Mouse (Mus musculus) MEL (cell line): ENCODE measurements around the gene Tbc1d1. TPM values are rescaled to one million over a fixed set of nuclear protein-coding genes. Genes with fewer than 3 reads are reported as not detected.

Experiments
- DNase-seq: peaks from one replicate; pipeline ENCODE4 v3.0.0; 2011; ENCODE audit warnings: low read depth, low spot score
- H3K27ac ChIP-seq: 2 replicates; pipeline ENCODE4 v1.5.1; 2012; ENCODE audit warnings: low read depth, mild to moderate bottlenecking, control low read depth, low read length, moderate library complexity; ENCODE audit not compliant: control insufficient read depth
- H3K27me3 ChIP-seq, 2 experiments: fragments of 150-350 bp in 1 of 2; sonication (generic) in 1 of 2; 2 replicates each; pipeline ENCODE4 v1.6.1; 2012; ENCODE audit warnings: low read length in 2 of 2, mild to moderate bottlenecking in 2 of 2, improper control_type of control experiment in 1 of 2, moderate library complexity in 1 of 2; ENCODE audit not compliant: insufficient read depth in 2 of 2, control insufficient read depth in 1 of 2
- H3K36me3 ChIP-seq, 2 experiments: 2 replicates each; pipeline ENCODE4 v1.6.1; 2012 to 2014; ENCODE audit warnings: low read length in 2 of 2, improper control_type of control experiment in 1 of 2, inconsistent platforms in 1 of 2, mild to moderate bottlenecking in 1 of 2; ENCODE audit not compliant: insufficient read depth in 2 of 2, control insufficient read depth in 1 of 2
- H3K4me1 ChIP-seq, 2 experiments: fragments of 150-350 bp in 1 of 2; sonication (generic) in 1 of 2; 2 replicates each; pipeline ENCODE4 v1.6.1; 2012; ENCODE audit warnings: low read length in 2 of 2, improper control_type of control experiment in 1 of 2, mild to moderate bottlenecking in 1 of 2; ENCODE audit not compliant: insufficient read depth in 2 of 2, control insufficient read depth in 1 of 2
- H3K4me3 ChIP-seq, 2 experiments: fragments of 150-350 bp in 1 of 2; sonication (generic) in 1 of 2; 2 replicates each; pipeline ENCODE4 v1.5.1; 2012; ENCODE audit warnings: low read depth in 2 of 2, low read length in 2 of 2, mild to moderate bottlenecking in 2 of 2, moderate library complexity in 2 of 2, control low read depth in 1 of 2, improper control_type of control experiment in 1 of 2; ENCODE audit not compliant: control insufficient read depth in 1 of 2, insufficient read depth in 1 of 2
- H3K79me2 ChIP-seq: 2 replicates; pipeline ENCODE4 v1.6.1; 2012; ENCODE audit warnings: mild to moderate bottlenecking, low read length, moderate library complexity; ENCODE audit not compliant: control insufficient read depth, poor library complexity, insufficient read depth
- H3K9ac ChIP-seq: 2 replicates; pipeline ENCODE4 v1.6.1; 2012; ENCODE audit warnings: low read depth, mild to moderate bottlenecking, control low read depth, low read length, moderate library complexity; ENCODE audit not compliant: control insufficient read depth, poor library complexity, severe bottlenecking
- H3K9me3 ChIP-seq: fragments of 150-350 bp; sonication (generic); replicated peaks from 2 replicates; pipeline ENCODE4 v1.6.1; 2012; ENCODE audit warnings: mild to moderate bottlenecking, low read length, improper control_type of control experiment, moderate library complexity; ENCODE audit not compliant: insufficient read depth
- BHLHE40 ChIP-seq: IDR thresholded peaks from 2 replicates; pipeline ENCODE4 v1.6.1; 2012; ENCODE audit warnings: low read depth, mild to moderate bottlenecking, inconsistent platforms, low read length, improper control_type of control experiment, borderline replicate concordance
- CTCF ChIP-seq, 3 experiments: IDR thresholded peaks in 2 of 3; conservative IDR thresholded peaks in 1 of 3; 2 replicates each; pipeline ENCODE4 v1.5.1; 2011 to 2012; ENCODE audit warnings: low read length in 3 of 3, low read depth in 2 of 3, mild to moderate bottlenecking in 2 of 3, improper control_type of control experiment in 1 of 3, inconsistent platforms in 1 of 3, mixed read lengths in 1 of 3, moderate library complexity in 1 of 3; ENCODE audit not compliant: control insufficient read depth in 1 of 3, insufficient read depth in 1 of 3, poor library complexity in 1 of 3, severe bottlenecking in 1 of 3
- EP300 ChIP-seq, 2 experiments: IDR thresholded peaks; 2 replicates each; pipeline ENCODE4 v1.6.1; 2011; ENCODE audit warnings: improper control_type of control experiment in 2 of 2, low read length in 2 of 2, low read depth in 1 of 2, mild to moderate bottlenecking in 1 of 2
- ETS1 ChIP-seq: IDR thresholded peaks from 2 replicates; pipeline ENCODE4 v1.6.1; 2012; ENCODE audit warnings: low read depth, mild to moderate bottlenecking, inconsistent platforms, low read length, improper control_type of control experiment, moderate library complexity
- GATA1 ChIP-seq: IDR thresholded peaks from 2 replicates; pipeline ENCODE4 v1.6.1; 2011; ENCODE audit warnings: low read depth, low read length, improper control_type of control experiment
- HCFC1 ChIP-seq: IDR thresholded peaks from 2 replicates; pipeline ENCODE4 v1.6.1; 2012; ENCODE audit warnings: low read depth, mild to moderate bottlenecking, inconsistent platforms, low read length, improper control_type of control experiment, moderate library complexity
- JUND ChIP-seq: IDR thresholded peaks from 2 replicates; pipeline ENCODE4 v1.6.1; 2011; ENCODE audit warnings: low read depth, mild to moderate bottlenecking, improper control_type of control experiment, low read length
- KAT2A ChIP-seq: conservative IDR thresholded peaks from 2 replicates; pipeline ENCODE4 v1.6.1; 2012; ENCODE audit warnings: low read depth, low read length, improper control_type of control experiment, inconsistent platforms
- MAZ ChIP-seq: IDR thresholded peaks from 2 replicates; pipeline ENCODE4 v1.6.1; 2012; ENCODE audit warnings: low read depth, mild to moderate bottlenecking, inconsistent platforms, low read length, improper control_type of control experiment
- MEF2A ChIP-seq: IDR thresholded peaks from 2 replicates; pipeline ENCODE4 v1.6.1; 2014; ENCODE audit warnings: low read depth, mild to moderate bottlenecking, inconsistent platforms, low read length, improper control_type of control experiment; ENCODE audit not compliant: poor library complexity, insufficient replicate concordance, severe bottlenecking; ENCODE audit errors: extremely low read depth
- MXI1 ChIP-seq: IDR thresholded peaks from 2 replicates; pipeline ENCODE4 v1.6.1; 2011; ENCODE audit warnings: mild to moderate bottlenecking, low read depth, low read length, improper control_type of control experiment
- MYC ChIP-seq: IDR thresholded peaks from 2 replicates; pipeline ENCODE4 v1.6.1; 2011; ENCODE audit warnings: low read depth, mild to moderate bottlenecking, low read length, improper control_type of control experiment, moderate library complexity
- POLR2AphosphoS5 ChIP-seq: IDR thresholded peaks from 2 replicates; pipeline ENCODE4 v1.6.1; 2012; ENCODE audit warnings: low read depth, borderline replicate concordance, mild to moderate bottlenecking, inconsistent platforms, low read length, moderate library complexity, mixed read lengths
- RAD21 ChIP-seq: IDR thresholded peaks from 2 replicates; pipeline ENCODE4 v1.6.1; 2011; ENCODE audit warnings: mild to moderate bottlenecking, low read depth, low read length, improper control_type of control experiment
- RCOR1 ChIP-seq: IDR thresholded peaks from 2 replicates; pipeline ENCODE4 v1.6.1; 2012; ENCODE audit warnings: low read depth, mild to moderate bottlenecking, inconsistent platforms, low read length, improper control_type of control experiment
- SIN3A ChIP-seq: IDR thresholded peaks from 2 replicates; pipeline ENCODE4 v1.6.1; 2012; ENCODE audit warnings: low read length, improper control_type of control experiment, inconsistent platforms
- SMC3 ChIP-seq: IDR thresholded peaks from 2 replicates; pipeline ENCODE4 v1.6.1; 2011; ENCODE audit warnings: low read depth, low read length, improper control_type of control experiment
- ZC3H11A ChIP-seq: IDR thresholded peaks from 2 replicates; pipeline ENCODE4 v1.6.1; 2012; ENCODE audit warnings: low read depth, mild to moderate bottlenecking, inconsistent platforms, low read length, improper control_type of control experiment
- ZKSCAN1 ChIP-seq: IDR thresholded peaks from 2 replicates; pipeline ENCODE4 v1.6.1; 2012; ENCODE audit warnings: low read depth, mild to moderate bottlenecking, inconsistent platforms, low read length, improper control_type of control experiment, moderate library complexity
- ZNF384 ChIP-seq: IDR thresholded peaks from 2 replicates; pipeline ENCODE4 v1.6.1; 2012; ENCODE audit warnings: low read depth, mild to moderate bottlenecking, inconsistent platforms, low read length, improper control_type of control experiment
- polyA plus RNA-seq, 2 experiments: library from polyadenylated mRNA; stranded (reverse) in 1 of 2; unstranded in 1 of 2; fragments of >175 nt in 1 of 2; fragments of >200 nt in 1 of 2; gene quantifications; 2 replicates each; pipeline versions ENCODE4 v1.2.1 to v1.2.4; 2012; ENCODE audit warnings: low replicate concordance in 2 of 2, low read depth in 1 of 2; ENCODE audit not compliant: insufficient read length in 2 of 2, insufficient read depth in 1 of 2, missing spikeins in 1 of 2
- total RNA-seq: library from RNA; depleted of rRNA; stranded (reverse); fragments of 300-350 nt; gene quantifications from 2 replicates; pipeline ENCODE4 v1.2.3, GENCODE M21; 2012

Tbc1d1 gene
- total and polyA plus RNA-seq, 3 experiments: 22.5 to 24.4 TPM; not detected in 1

DNA sequence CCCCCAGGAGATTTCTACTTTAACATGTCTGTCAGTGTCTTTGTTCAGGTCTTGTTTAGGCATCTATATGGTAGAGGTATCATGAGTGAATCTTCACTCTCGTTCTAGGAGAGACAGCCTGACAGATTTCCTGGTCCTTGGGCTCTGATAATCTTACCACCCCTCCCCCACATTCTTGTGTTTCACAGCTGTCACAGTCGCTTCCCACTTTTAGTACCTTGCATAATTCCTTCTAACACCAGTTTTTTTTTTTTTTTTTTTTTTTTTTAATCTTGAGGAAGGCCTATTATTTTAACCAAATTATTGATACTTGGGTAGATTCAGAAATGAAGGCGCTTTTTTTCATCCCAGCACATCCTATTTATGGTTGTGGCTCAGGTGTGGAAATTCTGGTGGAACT lies 81.6 kb downstream of the Tbc1d1 start:
- peaks cover 12% of the 10 kb centered on the region for H3K79me2 ChIP-seq
- H3K9ac ChIP-seq: no peak overlapping the region
- no peaks in the 10 kb centered on the region for H3K27me3 ChIP-seq
- H3K27ac ChIP-seq: no peak overlapping the region
- no peak for DNase-seq
- TF ChIP-seq ZNF384 (peak; percentile 56), JUND (no peak), ETS1 (0 out of 2 replicates have a peak, but pooled peaks have one; percentile 17)
- peaks cover 4 to 45% of the 10 kb centered on the region in 2 experiments for H3K4me1 ChIP-seq
- H3K36me3 ChIP-seq: peaks cover 0 to 37% of the 10 kb centered on the region in 2 experiments; a peak in 2 of 4 replicates
- H3K4me3 ChIP-seq: no peak overlapping the region
- H3K9me3 ChIP-seq: no peaks in the 10 kb centered on the region

DNA sequence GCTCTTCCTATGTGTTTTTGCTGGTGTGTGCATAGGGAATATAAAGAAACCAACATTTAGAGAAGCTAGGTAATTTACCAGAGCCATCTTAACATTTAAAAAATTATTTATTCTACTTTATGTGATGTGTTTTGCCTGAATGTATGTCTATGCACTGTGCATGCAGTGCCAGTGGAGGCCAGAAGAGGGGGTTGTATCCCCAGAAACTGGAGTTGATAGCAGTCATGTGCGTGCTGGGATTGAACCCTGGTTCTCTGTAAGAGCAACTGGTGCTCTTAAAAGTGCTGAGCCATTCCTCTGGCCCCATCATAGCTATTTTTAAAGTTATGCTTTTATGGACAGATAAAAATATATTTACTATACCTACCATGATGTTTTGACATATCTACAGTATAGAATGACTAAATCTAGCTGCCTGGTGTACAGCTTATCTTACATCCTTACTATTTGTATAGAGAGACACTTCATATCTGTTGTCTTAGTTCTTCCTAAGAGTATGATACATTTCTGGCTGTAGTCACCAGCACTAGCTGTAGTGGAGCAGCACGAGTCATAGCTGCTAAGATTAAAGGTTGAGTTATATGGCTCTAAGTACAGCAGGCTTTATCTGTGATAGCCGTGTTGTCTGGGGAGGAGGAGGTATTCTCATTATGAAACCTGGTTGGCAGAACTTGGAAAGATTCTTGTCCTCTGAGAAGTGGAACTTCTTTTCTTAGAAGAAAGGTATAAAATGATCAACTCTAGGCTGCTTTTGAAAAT lies 83.0 kb downstream of the Tbc1d1 start:
- H3K27me3 ChIP-seq: no peaks in the 10 kb centered on the region
- no peak overlapping the region for H3K4me3 ChIP-seq
- H3K79me2 ChIP-seq: peaks cover 18% of the 10 kb centered on the region
- no peak for TF ChIP-seq KAT2A
- peak; percentile 78; the same call in 1 of the 2 replicates for TF ChIP-seq MEF2A
- no peak for TF ChIP-seq POLR2AphosphoS5
- TF ChIP-seq MXI1: peak; percentile 57; the same call in 1 of the 2 replicates
- TF ChIP-seq ZC3H11A: 0 out of 2 replicates have a peak, but pooled peaks have one; percentile 10
- peak; percentile 46; the same call in 1 of the 2 replicates for TF ChIP-seq GATA1
- TF ChIP-seq MAZ: no peak
- 0 out of 2 replicates have a peak, but pooled peaks have one; percentile 68 for TF ChIP-seq MYC
- TF ChIP-seq EP300 (IDR thresholded peaks at IDR 0.05; ENCODE audit: low read depth in 1 of 2, low read length in 2 of 2): peak; percentile 3 to 55; a peak in 1 of 4 replicates
- peak; percentile 38; the same call in 1 of the 2 replicates for TF ChIP-seq BHLHE40
- TF ChIP-seq CTCF (IDR thresholded peaks at IDR 0.05 in 2 of 3, conservative IDR thresholded peaks at IDR 0.05 in 1 of 3; ENCODE audit: control insufficient read depth in 1 of 3, insufficient read depth in 1 of 3, low read depth in 2 of 3, low read length in 3 of 3, poor library complexity in 1 of 3, severe bottlenecking in 1 of 3): peak; percentile 56 to 69 (median 62)
- peak; percentile 70; the same call in 1 of the 2 replicates for TF ChIP-seq SIN3A
- TF ChIP-seq RCOR1: 0 out of 2 replicates have a peak, but pooled peaks have one; percentile 35
- TF ChIP-seq HCFC1: no peak
- no peak for TF ChIP-seq ZKSCAN1
- peak; percentile 71; the same call in 1 of the 2 replicates for TF ChIP-seq ETS1
- peak; percentile 37 for TF ChIP-seq SMC3
- TF ChIP-seq RAD21: peak; percentile 47
- peaks cover 8 to 56% of the 10 kb centered on the region in 2 experiments for H3K4me1 ChIP-seq
- no peaks in the 10 kb centered on the region for H3K9me3 ChIP-seq
- H3K36me3 ChIP-seq: peaks cover 0 to 48% of the 10 kb centered on the region in 2 experiments; a peak in 2 of 4 replicates
- no peak overlapping the region for H3K9ac ChIP-seq
- peak; percentile 72 for DNase-seq
- peak overlapping the region; percentile 1; the same call in 1 of the 2 replicates for H3K27ac ChIP-seq
